Mouse (Mus musculus) cerebellum, adult 2 months (tissue): Measurements from ENCODE around the gene Paqr5. TPM values are rescaled to one million over a fixed set of nuclear protein-coding genes. Genes with fewer than 3 reads are reported as not detected.

Experiments used
- DNase-seq, 2 experiments: peaks; one replicate each; pipeline ENCODE4 v3.0.0; 2021
- H3K27ac ChIP-seq: fragments of 200-500 bp; 2 replicates; pipeline ENCODE4 v1.5.1; 2012; ENCODE audit warnings: low read length, control low read depth, inconsistent platforms; ENCODE audit not compliant: insufficient read depth
- H3K27me3 ChIP-seq: fragments of 200-500 bp; 2 replicates; pipeline ENCODE4 v1.6.1; 2012; ENCODE audit warnings: inconsistent platforms, mild to moderate bottlenecking, low read length, moderate library complexity; ENCODE audit not compliant: control insufficient read depth, insufficient read depth
- H3K4me1 ChIP-seq: fragments of 200-500 bp; 2 replicates; pipeline ENCODE4 v1.6.1; 2011; ENCODE audit warnings: low read length; ENCODE audit not compliant: control insufficient read depth, insufficient read depth
- H3K4me3 ChIP-seq: fragments of 200-500 bp; replicated peaks from 2 replicates; pipeline ENCODE3; 2011; ENCODE audit warnings: mild to moderate bottlenecking, low read depth, low read length, control low read depth; ENCODE audit not compliant: insufficient read depth
- CTCF ChIP-seq: fragments of 200-500 bp; IDR thresholded peaks from 2 replicates; pipeline ENCODE4 v1.5.1; 2011; ENCODE audit warnings: low read depth, mild to moderate bottlenecking, control low read depth, low read length, moderate library complexity, borderline replicate concordance; ENCODE audit not compliant: insufficient read depth
- POLR2A ChIP-seq: fragments of 200-500 bp; IDR thresholded peaks from 2 replicates; pipeline ENCODE4 v1.6.1; 2011; ENCODE audit warnings: low read length, control low read depth, borderline replicate concordance; ENCODE audit not compliant: insufficient read depth
- WGBS: fragments of 180-500 bp; shearing (Covaris S2); methylation state at CpG from one replicate; pipeline ENCODE4 v1.1.7; 2018; 5-methylcytosine and 5-hydroxymethylcytosine counted together
- polyA plus RNA-seq: library from polyadenylated mRNA; depleted of rRNA; stranded (reverse); fragments of >200 nt; gene quantifications from 2 replicates; pipeline ENCODE4 v1.2.3, GENCODE M21; 2012

The Paqr5 gene
- polyA plus RNA-seq, 1 experiment: 5.7 TPM

DNA sequence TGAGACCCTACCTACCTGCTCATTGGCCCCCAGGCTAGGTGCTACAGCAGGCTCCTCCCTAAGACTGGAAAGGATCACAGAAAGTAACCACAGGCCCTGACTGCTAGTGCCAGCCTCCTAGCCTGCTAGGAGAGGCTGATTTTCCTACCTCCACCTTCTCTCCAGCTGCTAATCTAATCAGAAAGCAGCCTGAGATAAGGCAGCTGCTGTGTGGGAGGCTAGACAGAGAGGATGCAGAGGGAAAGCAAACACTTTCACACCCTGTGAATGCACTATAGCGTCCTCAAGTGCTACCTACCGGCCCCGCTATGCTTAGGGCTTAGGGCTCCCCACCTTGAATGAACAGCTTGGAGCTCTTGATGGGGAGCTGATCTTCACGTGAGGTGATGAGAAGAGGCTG, 19.6 kb downstream of the Paqr5 start:
- no peak for DNase-seq
- Histone ChIP-seq H3K4me1 (no peaks in the 10 kb centered on the region), H3K4me3 (no peak overlapping the region), H3K27ac (no peak overlapping the region), H3K27me3 (no peaks in the 10 kb centered on the region)
- no peak for TF ChIP-seq CTCF
- no peak for TF ChIP-seq POLR2A
- 88% methylated on average over 4 of the region's 4 CpGs for WGBS

DNA sequence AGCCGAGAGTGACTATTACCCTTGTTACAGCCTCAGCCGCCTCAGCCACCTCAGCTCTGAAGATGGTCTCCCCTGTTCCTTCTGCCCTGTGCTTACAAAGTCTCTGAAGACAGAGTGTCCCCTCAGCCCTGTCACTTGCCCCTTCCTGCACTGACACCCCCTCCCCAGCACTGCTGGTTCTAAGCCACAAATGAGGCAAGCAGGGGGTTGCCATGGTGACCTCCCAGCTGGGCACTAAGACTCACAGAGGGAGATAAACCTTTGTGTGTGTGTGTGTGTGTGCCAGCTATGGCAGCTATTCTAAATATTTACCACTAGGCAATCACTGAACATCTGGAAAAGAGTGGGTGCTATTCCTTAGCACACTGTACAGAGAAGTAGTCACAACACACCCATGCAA, 23.0 kb downstream of the Paqr5 start:
- Histone ChIP-seq H3K4me1 (no peaks in the 10 kb centered on the region), H3K4me3 (no peak overlapping the region), H3K27ac (no peak overlapping the region), H3K27me3 (no peaks in the 10 kb centered on the region)
- 61% methylated on average over 2 of the region's 2 CpGs for WGBS
- TF ChIP-seq CTCF (no peak), POLR2A (no peak)
- no peak for DNase-seq

GRCm38 (mm10) chr9:61999653-62000420, 26.8 kb downstream of the Paqr5 start:
- no peak for TF ChIP-seq POLR2A
- TF ChIP-seq CTCF: no peak
- Histone ChIP-seq H3K4me1 (no peaks in the 10 kb centered on the region), H3K27ac (no peak overlapping the region), H3K4me3 (no peak overlapping the region), H3K27me3 (no peaks in the 10 kb centered on the region)
- 85% methylated on average over 6 of the region's 6 CpGs for WGBS
- DNase-seq: no peak

DNA sequence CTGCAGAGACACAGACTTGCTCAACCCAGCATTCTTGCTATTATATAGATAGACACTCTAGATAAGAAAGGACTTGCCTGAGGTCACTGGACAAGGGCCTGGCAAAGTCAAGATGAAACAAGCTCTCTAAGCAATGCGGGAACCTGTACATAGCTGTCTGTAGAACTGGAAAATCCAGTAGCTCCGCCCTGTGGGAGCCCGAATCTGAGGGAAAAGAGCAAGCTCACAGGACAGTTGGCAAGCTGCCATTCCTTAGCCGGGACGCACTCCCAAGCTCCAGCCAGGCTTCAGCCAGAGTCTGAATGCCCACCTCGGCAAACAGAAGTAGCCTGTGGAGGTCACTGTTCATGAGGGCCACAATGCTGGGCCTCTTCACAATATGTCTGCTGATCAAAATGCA, 28.8 kb downstream of the Paqr5 start:
- 25% methylated on average over 6 of the region's 6 CpGs for WGBS
- H3K4me1 ChIP-seq: no peaks in the 10 kb centered on the region

GRCm38 (mm10) chr9:61991158-61991557, 35.5 kb downstream of the Paqr5 start:
- Histone ChIP-seq H3K4me1 (no peaks in the 10 kb centered on the region), H3K27ac (no peak overlapping the region), H3K27me3 (no peaks in the 10 kb centered on the region), H3K4me3 (no peak overlapping the region)
- TF ChIP-seq POLR2A (no peak), CTCF (no peak)
- 62% methylated on average over 4 of the region's 4 CpGs for WGBS
- no peak for DNase-seq

More for the DNA sequence above, 28.8 kb downstream of the Paqr5 start:
- Histone ChIP-seq H3K27me3 (no peaks in the 10 kb centered on the region), H3K4me3 (no peak overlapping the region), H3K27ac (no peak overlapping the region)
- TF ChIP-seq CTCF (no peak), POLR2A (no peak)
- DNase-seq: no peak

- TF ChIP-seq POLR2A (no peak), CTCF (no peak)
- no peak overlapping the region for H3K27ac ChIP-seq
These were observed 35.9 kb downstream of the Paqr5 start for GRCm38 (mm10) chr9:61990738-61991137.

GRCm38 (mm10) chr9:61986055-61986454, 40.6 kb downstream of the Paqr5 start:
- no peak for TF ChIP-seq CTCF
- TF ChIP-seq POLR2A: no peak
- no peak for DNase-seq

More at GRCm38 (mm10) chr9:61990738-61991137, 35.9 kb downstream of the Paqr5 start:
- 36% methylated on average over 3 of the region's 3 CpGs for WGBS
- DNase-seq: no peak
- Histone ChIP-seq H3K4me3 (no peak overlapping the region), H3K27me3 (no peaks in the 10 kb centered on the region), H3K4me1 (no peaks in the 10 kb centered on the region)

DNA sequence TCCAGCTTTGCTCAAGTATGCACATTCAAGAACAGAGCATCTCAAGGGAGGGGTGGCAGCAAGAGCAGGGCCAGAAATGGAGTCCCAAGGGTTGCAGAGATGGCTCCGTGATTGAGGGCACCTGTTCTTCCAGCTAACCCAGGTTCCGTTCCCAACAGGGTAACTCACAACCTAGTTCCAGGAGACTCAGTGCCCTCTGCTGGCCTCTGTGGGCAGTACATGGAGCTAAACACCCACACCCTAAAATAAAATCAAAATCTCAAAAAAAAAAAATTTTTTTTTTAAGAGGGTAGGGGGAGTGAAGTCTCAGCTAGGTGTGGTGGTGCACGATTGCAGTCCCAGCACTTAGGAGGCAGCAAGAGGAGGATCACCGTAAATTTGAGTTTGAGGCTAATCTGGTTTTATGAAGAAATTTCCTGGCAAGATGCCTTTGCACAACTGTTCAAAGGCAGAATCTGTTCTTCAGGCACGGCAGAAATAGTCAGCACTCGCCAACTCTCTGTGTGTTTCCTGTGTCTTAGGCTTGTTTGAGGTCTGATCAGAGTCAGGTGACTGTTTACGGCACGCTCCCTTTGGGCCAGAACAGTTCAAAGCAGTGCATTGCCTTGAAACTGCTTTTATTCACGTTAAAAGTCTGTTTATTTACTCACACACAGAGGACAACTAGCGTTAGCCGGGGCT, 41.3 kb downstream of the Paqr5 start:
- H3K4me3 ChIP-seq: no peak overlapping the region
- DNase-seq: peak; percentile 36 to 51
- 40% methylated on average over 11 of the region's 11 CpGs for WGBS
- H3K27ac ChIP-seq: no peak overlapping the region
- TF ChIP-seq CTCF: peak; percentile 72
- TF ChIP-seq POLR2A: no peak
- H3K27me3 ChIP-seq: no peaks in the 10 kb centered on the region
- no peaks in the 10 kb centered on the region for H3K4me1 ChIP-seq

More at GRCm38 (mm10) chr9:61986055-61986454, 40.6 kb downstream of the Paqr5 start:
- no peak overlapping the region for H3K4me3 ChIP-seq
- H3K4me1 ChIP-seq: no peaks in the 10 kb centered on the region
- no peak overlapping the region for H3K27ac ChIP-seq
- H3K27me3 ChIP-seq: no peaks in the 10 kb centered on the region
- 88% methylated on average over 7 of the region's 7 CpGs for WGBS
